Mouse (Mus musculus) telencephalon, adult 2 months (tissue): ENCODE data around the gene Myo1h.
A peak's percentile ranks its signal among the peaks of the same experiment; 100 is the strongest.

ENCODE experiments used
- DNase-seq: peaks from one replicate; pipeline ENCODE4 v3.0.0-alpha.2; 2011; ENCODE audit warnings: low read depth, low spot score

Myo1h gene

DNA sequence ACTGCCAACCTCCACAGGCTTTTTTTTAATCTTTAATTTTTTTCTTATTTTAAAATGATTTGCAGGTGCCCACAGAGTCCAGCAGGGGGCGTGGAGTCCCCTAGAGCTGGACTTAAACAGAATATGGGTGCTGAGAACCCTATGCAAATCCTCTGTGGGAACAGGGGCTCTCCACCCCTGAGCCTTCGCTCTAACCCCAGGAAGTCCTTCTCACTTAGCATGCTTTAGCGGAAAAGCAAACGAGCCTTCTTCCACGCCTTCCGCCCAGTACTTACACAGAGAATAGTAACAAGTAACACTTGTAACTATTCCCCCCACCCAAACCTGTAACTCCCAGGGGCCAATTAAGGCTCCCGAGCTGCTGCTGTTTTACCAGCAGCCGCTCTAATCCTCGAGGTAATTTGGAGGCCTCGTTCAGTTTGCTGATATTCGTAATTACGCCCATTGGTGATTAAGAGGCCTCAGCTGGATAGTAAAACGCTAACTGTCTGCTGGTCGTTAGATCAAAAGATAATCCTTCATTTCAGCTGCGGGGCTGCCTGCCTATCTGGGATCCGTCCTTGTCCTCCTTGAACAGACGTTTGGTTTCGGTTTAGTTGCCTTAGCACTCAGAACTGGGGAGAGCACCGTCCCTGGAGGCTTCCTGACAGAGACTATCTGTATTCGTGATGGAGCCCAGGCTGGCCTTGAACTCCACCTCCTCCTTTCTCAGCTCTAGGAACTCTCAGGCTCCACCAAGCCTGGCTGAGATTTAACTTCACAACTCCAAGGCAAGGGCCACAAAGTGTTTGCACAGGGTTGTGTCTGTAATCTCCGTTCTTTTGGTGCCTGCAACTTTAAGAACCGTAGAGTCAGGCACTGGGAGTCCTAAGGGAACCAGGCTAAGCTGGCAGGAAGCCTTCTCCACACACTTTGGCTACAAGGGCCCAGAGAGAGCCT lies 8.0 kb downstream of the Myo1h start:
- no peak for DNase-seq

GRCm38 (mm10) chr5:114298212-114298894 lies 9.4 kb downstream of the Myo1h start:
- no peak for DNase-seq

DNA sequence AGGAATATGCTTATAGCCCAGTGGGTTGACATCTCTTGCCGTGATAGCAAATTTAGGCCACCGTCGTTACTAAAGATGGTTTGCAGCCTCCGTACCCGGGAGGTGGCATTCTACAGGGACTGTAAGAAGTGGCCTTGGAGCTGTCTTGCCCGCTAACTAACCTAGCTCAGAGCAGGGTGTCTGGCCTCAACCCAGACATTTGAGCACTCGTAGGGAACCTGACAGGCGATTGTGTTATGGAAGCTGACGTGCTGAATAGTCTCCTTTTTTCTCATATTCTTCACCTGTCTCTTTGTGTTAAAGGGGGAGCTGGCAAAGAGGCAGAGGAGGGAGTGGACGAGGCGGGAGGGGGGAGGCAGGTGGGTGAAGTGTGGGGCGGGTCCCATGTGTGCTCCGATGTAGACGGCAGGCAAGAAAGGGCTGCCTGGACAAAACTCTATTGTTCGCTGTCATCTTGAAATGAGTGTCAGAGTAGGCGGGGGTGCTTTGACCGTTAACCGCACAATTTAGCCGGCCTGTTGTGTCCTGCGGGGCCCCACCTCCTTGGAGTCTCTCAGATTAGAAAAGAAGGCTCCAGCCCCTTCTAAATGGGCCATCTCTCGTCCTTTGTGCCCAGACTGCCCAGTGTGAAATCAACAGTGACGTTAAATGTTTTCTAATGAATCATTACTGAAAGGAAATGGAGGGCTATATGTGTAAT lies 10.3 kb downstream of the Myo1h start:
- DNase-seq: no peak

GRCm38 (mm10) chr5:114299883-114300610 lies 11.1 kb downstream of the Myo1h start:
- DNase-seq: no peak

DNA sequence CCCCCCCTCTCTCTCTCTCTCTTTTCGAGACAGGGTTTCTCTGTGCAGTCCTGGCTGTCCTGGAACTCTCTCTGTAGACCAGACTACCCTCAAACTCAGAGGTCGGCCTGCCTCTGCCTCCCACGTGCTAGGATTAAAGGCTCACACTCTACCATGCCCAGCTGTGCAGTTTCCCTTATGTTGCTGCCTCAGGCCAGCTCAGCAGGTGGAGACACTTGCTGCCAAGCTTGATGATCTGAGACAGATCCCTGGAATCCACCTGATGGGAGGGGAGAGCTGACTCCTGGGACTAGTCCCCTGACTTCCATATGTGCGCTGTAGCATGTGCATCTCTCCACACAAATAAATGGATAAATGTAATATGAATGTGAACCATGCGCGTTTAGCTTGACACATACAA lies 14.2 kb downstream of the Myo1h start:
- DNase-seq: no peak

DNA sequence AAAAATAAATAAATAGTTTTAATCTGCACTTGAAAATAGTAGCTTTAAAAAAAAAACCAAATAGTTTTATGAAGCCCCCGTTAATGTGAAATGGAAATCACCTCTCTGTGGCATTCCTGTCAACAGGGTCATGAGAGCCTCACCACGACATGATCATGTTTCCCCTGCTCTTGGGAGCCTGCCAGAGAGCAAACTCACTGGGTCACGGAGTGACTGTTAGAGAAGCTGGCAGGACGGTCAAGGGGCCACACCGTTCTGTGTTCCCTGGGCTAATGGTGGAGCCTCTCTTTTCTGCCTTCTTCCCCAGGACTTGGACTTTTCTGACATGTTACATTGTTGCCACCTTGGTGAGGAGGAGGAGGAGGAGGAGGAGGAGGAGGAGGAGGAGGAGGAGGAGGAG lies 17.5 kb downstream of the Myo1h start:
- no peak for DNase-seq

DNA sequence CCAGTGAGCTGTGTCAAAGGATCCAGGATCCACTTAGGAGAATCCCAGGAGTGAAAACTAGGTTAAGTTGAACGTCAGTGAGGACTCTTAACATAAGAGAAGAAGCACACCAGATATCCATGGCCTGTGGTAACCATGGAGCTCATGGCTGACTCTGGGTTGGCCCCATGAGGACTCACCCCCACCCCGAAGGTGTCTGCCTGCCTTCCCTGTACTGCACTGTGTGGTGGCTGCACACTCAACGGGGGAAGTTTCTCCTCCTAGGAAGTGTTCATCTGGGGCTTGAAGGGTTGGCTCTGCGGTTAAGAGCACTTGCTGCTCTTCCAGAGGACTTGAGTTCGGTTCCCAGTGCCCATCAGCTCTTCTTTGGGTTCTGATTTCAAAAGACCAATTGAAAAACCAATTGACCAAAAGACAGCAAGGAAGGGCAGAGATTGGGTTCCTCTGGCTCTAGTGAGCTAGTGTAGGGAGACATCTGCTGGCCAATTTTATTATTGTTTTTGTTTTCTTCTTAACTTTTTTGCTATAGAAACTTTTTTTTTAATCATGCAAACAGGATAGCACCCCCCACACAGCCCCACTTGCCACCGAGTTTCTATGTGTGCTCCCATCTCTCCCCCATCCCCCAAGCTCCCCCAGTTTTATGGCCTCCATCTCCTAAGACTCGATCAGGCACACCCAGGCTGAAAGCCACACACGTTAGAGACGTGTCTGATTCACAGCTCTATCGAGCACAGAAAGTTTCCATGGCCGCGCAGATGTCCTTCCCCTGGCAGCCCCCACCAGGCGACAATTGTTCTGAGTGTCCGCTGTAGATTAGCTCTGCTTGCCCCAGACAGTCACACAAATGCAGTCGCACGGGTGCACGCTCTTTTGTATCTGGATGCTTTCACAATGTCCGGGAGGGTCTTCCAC lies 20.1 kb downstream of the Myo1h start:
- DNase-seq: no peak

DNA sequence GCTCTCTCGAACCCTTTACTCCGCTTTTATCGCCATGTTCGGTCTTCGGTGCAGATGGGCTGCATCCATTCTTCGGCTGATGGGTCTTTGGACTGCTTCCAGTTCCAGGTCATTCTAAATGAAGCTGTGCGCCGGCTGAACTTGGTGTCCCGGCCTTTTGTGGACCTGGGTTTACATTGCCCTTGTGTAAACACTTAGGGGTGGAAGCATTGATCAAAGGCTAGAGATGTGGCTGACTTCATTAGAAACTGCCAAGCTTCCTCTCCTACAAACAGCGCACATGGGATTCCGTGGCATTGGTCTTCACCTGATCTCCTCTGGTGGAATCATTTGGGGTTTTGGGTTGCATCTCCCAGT lies 20.7 kb downstream of the Myo1h start:
- DNase-seq: no peak

DNA sequence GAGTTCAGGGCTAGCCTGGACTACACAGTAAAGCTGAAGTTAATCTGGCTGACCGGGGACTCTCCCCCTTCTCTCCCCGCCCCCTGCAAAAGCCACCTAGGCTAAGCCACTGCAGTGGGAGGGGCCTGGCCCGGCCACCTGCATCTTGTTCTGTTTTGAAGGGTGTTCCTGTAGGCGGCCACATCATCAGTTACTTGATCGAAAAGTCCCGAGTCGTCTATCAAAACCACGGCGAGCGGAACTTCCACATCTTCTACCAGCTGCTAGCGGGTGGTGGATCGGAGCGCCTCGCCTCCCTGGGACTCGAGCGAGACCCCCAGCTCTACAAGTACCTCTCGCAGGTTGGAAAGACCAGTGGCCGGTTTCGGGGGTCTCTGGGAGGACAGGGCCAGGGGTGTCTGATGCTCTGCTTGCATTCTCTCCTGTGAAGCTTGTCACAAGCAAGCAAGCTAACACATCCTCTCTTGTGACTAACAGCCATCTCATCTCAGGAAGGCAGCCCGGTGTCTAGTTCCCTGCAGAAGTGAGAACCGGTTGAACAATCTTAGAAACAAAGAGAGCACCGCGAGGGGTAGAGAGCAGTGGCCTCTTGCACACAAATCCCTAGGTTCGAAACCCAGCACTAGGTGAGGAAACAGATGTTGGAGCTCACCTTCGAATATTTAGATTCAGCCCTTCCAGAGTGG lies 34.3 kb downstream of the Myo1h start:
- DNase-seq: no peak

DNA sequence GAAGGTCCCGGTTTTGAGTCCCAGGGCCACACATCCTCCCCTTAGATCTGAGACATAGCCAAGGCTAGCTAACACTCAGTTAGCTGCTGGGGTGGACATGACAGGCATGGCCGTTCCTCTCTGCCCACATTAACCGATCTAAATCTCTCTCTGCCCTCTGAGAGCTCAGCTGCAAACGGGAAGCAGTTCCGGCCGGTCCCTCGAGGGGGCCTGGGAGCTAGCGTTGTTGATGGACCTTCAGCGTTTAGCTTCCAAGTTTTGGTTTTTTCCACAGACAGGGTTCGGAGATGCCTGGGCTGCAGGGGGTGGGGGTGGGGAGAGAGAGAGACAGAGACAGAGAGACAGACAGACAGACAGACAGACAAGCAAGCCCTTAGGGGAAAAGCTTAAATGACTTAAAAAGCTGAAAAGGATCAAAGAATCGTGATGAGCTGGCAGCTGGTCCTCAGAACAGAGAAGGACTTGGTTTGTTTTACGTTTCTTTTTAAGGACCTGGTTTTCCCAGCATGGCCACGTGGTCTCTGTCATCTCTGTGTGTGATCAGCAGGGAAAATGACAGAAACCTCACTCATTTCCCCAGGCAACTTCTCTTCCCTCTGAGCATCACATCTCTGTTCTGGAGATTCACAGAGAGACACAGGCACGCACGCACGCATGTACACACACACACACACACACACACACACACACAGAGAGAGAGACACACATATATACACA lies 35.0 kb downstream of the Myo1h start:
- no peak for DNase-seq

- no peak for DNase-seq
These were observed 54.0 kb downstream of the Myo1h start for GRCm38 (mm10) chr5:114342996-114343395.

DNA sequence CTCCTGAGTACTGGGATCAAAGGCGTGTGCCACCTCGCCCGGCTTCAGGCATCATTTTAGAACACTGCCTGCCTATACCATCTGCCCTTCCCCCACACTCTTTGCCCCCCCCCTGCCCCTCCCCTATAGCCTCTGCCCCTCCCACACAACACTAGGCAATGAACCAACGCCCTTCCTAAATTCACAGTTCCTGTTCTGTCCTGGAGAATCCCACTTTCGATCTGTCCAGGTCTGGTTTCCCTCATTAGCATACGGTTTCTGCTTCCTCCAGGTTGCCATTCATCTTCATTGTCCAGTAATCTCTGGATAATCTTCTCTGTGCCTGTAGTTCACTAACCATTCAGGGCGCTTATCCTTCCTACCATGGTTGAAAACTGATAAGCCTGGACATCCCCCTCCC lies 54.6 kb downstream of the Myo1h start:
- DNase-seq: no peak

DNA sequence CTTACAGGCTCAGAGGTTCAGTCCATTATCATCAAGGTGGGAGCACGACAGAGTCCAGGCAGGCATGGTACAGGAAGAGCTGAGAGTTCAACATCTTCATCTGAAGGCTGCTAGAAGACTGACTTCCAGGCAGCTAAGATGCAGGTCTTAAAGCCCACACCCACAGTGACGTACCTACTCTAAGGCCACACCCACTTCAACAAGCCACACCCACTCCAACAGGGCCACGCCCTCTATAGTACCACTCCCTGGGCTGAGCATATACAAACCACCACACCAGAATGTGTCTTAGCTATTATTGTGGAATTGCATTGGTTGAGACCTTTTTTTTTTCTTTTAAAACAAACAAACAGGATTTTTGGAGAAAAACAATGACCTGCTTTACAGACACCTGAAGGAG lies 56.6 kb downstream of the Myo1h start:
- DNase-seq: no peak

DNA sequence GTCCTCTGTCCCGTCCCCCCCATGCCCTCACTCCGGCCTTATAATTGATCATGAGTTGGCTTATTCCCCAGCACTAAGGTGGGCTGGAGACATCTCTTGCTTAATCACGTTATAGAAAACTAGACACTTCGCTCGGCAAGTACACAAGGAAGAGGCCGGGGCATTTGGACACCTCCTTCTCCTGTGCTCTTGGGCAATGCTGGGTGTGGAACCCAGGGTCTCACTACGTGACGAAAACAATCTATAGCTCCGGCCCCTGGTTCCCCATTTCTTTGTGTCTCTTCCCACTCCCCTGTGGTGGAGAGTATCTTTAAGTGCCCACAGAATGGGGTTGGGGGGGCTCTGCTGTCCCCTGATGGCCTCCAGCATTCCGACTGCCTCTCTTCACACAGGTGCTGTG lies 58.0 kb downstream of the Myo1h start:
- DNase-seq: no peak

- no peak for DNase-seq
These were observed 62.5 kb downstream of the Myo1h start for GRCm38 (mm10) chr5:114351490-114351889.

GRCm38 (mm10) chr5:114356250-114356935 lies 67.4 kb downstream of the Myo1h start:
- DNase-seq: peak; percentile 65

- peak; percentile 60 for DNase-seq
These were observed 68.2 kb downstream of the Myo1h start for GRCm38 (mm10) chr5:114356936-114357751.

- peak; percentile 84 for DNase-seq
These were observed 69.9 kb downstream of the Myo1h start for GRCm38 (mm10) chr5:114358833-114359232.
